ENCODE assay signal across 8 mouse cellular contexts in the genomic region with DNA sequence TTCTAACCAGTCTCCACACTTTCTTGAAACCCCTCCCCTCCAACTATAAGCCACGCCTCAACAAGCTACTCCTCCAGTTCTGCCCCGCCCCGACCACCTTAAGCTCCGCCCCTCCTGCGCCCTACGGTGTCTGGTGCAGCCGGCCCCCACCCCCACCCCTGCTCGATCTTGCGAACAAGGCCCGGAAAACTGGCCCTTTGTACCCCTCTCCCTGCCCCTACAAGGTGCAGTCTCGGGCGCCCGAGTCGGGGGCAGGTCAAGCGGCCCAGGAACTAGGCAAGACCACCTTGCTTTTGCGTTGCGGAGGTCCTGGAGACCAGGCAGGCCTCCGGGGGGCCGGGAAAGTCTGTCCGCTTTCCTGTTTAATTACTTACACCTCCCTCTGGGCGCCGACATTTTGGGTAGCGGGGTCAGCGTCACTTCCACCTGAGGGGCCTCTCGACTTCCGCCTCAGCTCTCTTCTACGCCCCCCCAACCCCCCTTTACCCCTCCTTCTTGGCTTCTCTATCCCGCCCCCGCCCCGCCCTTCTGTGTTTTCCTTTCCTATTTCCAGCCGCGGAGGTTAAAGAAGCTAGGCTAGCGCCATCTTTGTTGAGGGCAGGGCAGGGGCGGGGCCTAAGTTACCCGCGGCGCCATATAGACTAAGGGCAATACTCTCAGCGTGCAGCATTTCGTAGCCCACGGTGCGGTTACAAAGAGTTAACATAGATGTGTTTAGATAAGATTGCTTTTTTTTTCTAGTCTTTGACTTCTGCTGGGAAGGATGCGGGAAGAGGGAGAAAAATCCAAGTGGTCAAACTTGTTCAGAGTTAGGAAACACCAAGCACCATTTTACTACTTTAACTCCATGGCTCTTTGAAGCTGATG. TPM values are rescaled to one million over a fixed set of nuclear protein-coding genes. Genes with fewer than 3 reads are reported as not detected.
DNase-seq lines count a peak whose midpoint lies in the region; ATAC-seq and TF ChIP-seq lines count a peak whose summit lies in the region.

A gene (plus strand): TSS at position 165 of the 867 bp plus-strand sequence.
A gene (minus strand): TSS at position 447 of the 867 bp plus-strand sequence.

- H3K27me3 ChIP-seq in ES-Bruce4 (ENCODE audit: control insufficient read depth, insufficient read depth, low read length, poor library complexity, severe bottlenecking): no peaks in the 10 kb centered on the region
- no peaks in the 10 kb centered on the region for H3K27me3 ChIP-seq in forebrain, embryonic 14.5 days (replicated peaks; ENCODE audit: control insufficient read depth, insufficient read depth, low read length)
- H3K27me3 ChIP-seq in neural tube, embryonic 15.5 days (replicated peaks): no peaks in the 10 kb centered on the region

- TF ChIP-seq CTCF in ES-Bruce4 (IDR thresholded peaks at IDR 0.05; ENCODE audit: low read depth, low read length): no peak

- peak within 1 kb of the TSS; percentile 91 for H3K9ac ChIP-seq in ES-Bruce4 (ENCODE audit: low read depth, poor library complexity, severe bottlenecking)
- peak within 1 kb of the TSS; percentile 88 for H3K9ac ChIP-seq in forebrain, embryonic 14.5 days (ENCODE audit: low read length)
- peak within 1 kb of the TSS; percentile 79 for H3K9ac ChIP-seq in neural tube, embryonic 15.5 days (replicated peaks)

- TF ChIP-seq POLR2A in ES-Bruce4 (IDR thresholded peaks at IDR 0.05; ENCODE audit: insufficient read depth, low read length): no peak

- H3K4me1 ChIP-seq in ES-Bruce4 (ENCODE audit: control insufficient read depth, insufficient read depth, low read length): peaks cover 9% of the 10 kb centered on the region
- peaks cover 5% of the 10 kb centered on the region; the same call in 1 of the 2 replicates for H3K4me1 ChIP-seq in forebrain, embryonic 14.5 days (ENCODE audit: control insufficient read depth, insufficient read depth, low read length)
- H3K4me1 ChIP-seq in neural tube, embryonic 15.5 days: peaks cover 19% of the 10 kb centered on the region

- H3K36me3 ChIP-seq in ES-Bruce4 (ENCODE audit: control insufficient read depth, insufficient read depth, low read length, poor library complexity, severe bottlenecking): peaks cover 22% of the 10 kb centered on the region
- H3K36me3 ChIP-seq in forebrain, embryonic 14.5 days (ENCODE audit: control insufficient read depth, insufficient read depth, low read length): peaks cover 34% of the 10 kb centered on the region
- H3K36me3 ChIP-seq in neural tube, embryonic 15.5 days: peaks cover 32% of the 10 kb centered on the region

- peak; percentile 84 for ATAC-seq in forebrain, embryonic 14.5 days
- ATAC-seq in neural tube, embryonic 15.5 days (ENCODE audit: low FRiP score): peak; percentile 86

- no peak for TF ChIP-seq EP300 in ES-Bruce4 (IDR thresholded peaks at IDR 0.05; ENCODE audit: insufficient read depth, low read depth, low read length)

- H3K4me3 ChIP-seq in ES-Bruce4 (ENCODE audit: low read depth, low read length): peak within 1 kb of the TSS; percentile 92
- peak within 1 kb of the TSS; percentile 70 for H3K4me3 ChIP-seq in forebrain, embryonic 14.5 days (ENCODE audit: low read depth, low read length)
- peak within 1 kb of the TSS; percentile 72 for H3K4me3 ChIP-seq in neural tube, embryonic 15.5 days (replicated peaks)

- peak within 1 kb of the TSS; percentile 59 for H3K4me2 ChIP-seq in forebrain, embryonic 14.5 days (ENCODE audit: low read length)
- peak within 1 kb of the TSS; percentile 69 for H3K4me2 ChIP-seq in neural tube, embryonic 15.5 days

- no peaks in the 10 kb centered on the region for H3K9me3 ChIP-seq in ES-Bruce4 (replicated peaks; ENCODE audit: control insufficient read depth, insufficient read depth, low read length, poor library complexity, severe bottlenecking)
- no peaks in the 10 kb centered on the region for H3K9me3 ChIP-seq in forebrain, embryonic 14.5 days (replicated peaks; ENCODE audit: control insufficient read depth, low read length)
- H3K9me3 ChIP-seq in neural tube, embryonic 15.5 days (replicated peaks): no peaks in the 10 kb centered on the region

- peak within 1 kb of the TSS; percentile 94 for H3K27ac ChIP-seq in ES-Bruce4 (ENCODE audit: insufficient read depth, low read length)
- H3K27ac ChIP-seq in forebrain, embryonic 14.5 days (ENCODE audit: low read depth, low read length): peak within 1 kb of the TSS; percentile 99
- H3K27ac ChIP-seq in neural tube, embryonic 15.5 days (replicated peaks): peak within 1 kb of the TSS; percentile 99

- DNase-seq in cerebellum, adult 11 months: peak; percentile 94
- DNase-seq in forebrain, embryonic 14.5 days (ENCODE audit: low spot score): peak; percentile 98
- DNase-seq in heart, postnatal 14 days: peak; percentile 95 to 99
- DNase-seq in layer of hippocampus, adult 11-12 months (ENCODE audit: low spot score): peak; percentile 98
- peak; percentile 97 for DNase-seq in lung, adult 18-20 months
- DNase-seq in testis, postnatal 14 days (ENCODE audit: low spot score): peak; percentile 95

- intact Hi-C loops in heart, postnatal 14 days (cut with DNase I): loop anchor here (2.0 to 5.0 kb wide), 2 partner anchors 33 to 46 kb away; no protein-coding TSS in a partner anchor

- WGBS in forebrain, embryonic 14.5 days: under 1% methylated on average over 42 of the region's 42 CpGs
- under 1% methylated on average over 42 of the region's 42 CpGs for WGBS in neural tube, embryonic 15.5 days

RNA-seq across cellular contexts. Expression of the first gene that starts in this region (rescaled TPM):
- 2.5 and 4.7 TPM in 2 replicates for polyA plus RNA-seq in ES-Bruce4 (2011; ENCODE audit: insufficient read depth, insufficient read length, low read depth, missing spikeins)
- 11.3 and 13.5 TPM in 2 replicates for polyA plus RNA-seq in forebrain, embryonic 14.5 days (2014; fragmentation: Nextera tagmentation; extraction: Ambion mirVana)
- total RNA-seq in heart, postnatal 14 days (2021): 1 to 10 TPM; 8.1 to 8.6 TPM
- 7.3 and 9.9 TPM in 2 replicates for polyA plus RNA-seq in neural tube, embryonic 15.5 days (2015; fragmentation: Nextera tagmentation; extraction: Ambion mirVana)

RNA-seq across cellular contexts. Expression of the second gene that starts in this region (rescaled TPM):
- 43.2 and 57.0 TPM in 2 replicates for polyA plus RNA-seq in ES-Bruce4 (2011; ENCODE audit: insufficient read depth, insufficient read length, low read depth, missing spikeins)
- polyA plus RNA-seq in forebrain, embryonic 14.5 days (2014; fragmentation: Nextera tagmentation; extraction: Ambion mirVana): 34.3 and 42.8 TPM in 2 replicates
- total RNA-seq in heart, postnatal 14 days (2021): 10 to 100 TPM; 17.0 to 20.2 TPM
- polyA plus RNA-seq in neural tube, embryonic 15.5 days (2015; fragmentation: Nextera tagmentation; extraction: Ambion mirVana): 37.0 TPM in 2 replicates

Comparison
In these comparisons a context has a peak if more than half of its experiments do, and no peak if none do; other contexts are left out.
1. Peak in every context shown above with its lines: DNase-seq, ATAC-seq, H3K4me3 ChIP-seq and H3K27ac ChIP-seq.